Mouse (Mus musculus): ENCODE data around the gene Tmem233.

DNA sequence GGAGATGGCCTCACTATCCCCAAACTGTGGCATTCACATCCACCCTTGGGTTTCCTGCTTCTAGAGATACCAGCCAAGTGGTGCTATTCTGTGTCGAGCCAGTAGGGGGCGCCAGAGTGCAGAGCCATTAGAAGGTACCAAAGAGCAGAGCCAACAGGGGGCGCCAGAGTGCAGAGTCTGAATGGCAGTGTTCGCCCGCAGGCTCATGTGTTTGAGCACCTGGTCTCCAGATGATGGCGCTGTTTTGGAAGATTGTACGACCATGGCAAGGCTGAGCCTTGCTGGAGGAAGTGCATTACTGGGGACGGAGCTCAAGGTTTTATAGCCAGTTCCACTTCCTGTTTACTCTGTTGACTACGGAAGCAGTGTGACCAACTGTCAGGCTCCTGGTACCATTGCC, 33.5 kb upstream of the Tmem233 start:
- TF ChIP-seq CTCF (IDR thresholded peaks at IDR 0.05; ENCODE audit: borderline replicate concordance, extremely low read depth, insufficient read depth, insufficient read length) (peak; percentile 81), POLR2A (IDR thresholded peaks at IDR 0.05; ENCODE audit: borderline replicate concordance, extremely low read depth, insufficient read depth, insufficient read length, poor library complexity, severe bottlenecking) (no peak)

Measured in brain, embryonic 14.5 days (tissue).